8 mouse cellular contexts compared by ENCODE assay signal in the genomic region with DNA sequence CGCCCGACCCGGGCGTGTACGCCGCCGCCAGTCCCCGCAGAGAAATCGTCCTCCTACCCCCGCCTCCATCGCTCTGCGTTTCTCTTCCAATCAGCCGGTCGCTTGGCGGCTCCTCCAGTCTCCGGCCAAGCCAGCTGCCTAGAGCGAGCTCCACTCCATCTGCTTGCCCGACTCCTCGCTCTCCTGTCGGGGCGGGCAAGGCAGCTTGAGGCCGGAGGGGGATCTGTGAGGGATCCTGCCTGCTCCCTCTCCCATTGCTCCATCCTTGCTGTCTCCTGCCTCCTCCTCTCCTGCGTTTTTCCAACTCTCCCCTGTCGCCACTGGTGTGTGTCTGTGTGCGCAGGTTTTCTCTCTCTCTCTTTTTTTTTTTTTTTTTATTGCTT. TPM values are rescaled to one million over a fixed set of nuclear protein-coding genes. Genes with fewer than 3 reads are reported as not detected.
DNase-seq lines count a peak whose midpoint lies in the region; ATAC-seq and TF ChIP-seq lines count a peak whose summit lies in the region.

Gene Ubtf, minus strand, starts transcription at position 333 of the 383 bp plus-strand sequence.

- H3K4me1 ChIP-seq in G1E (ENCODE audit: insufficient read depth, low read depth, low read length), result peaks cover 35% of the 10 kb centered on the region
- peaks cover 26% of the 10 kb centered on the region for H3K4me1 ChIP-seq in forebrain, embryonic 16.5 days (replicated peaks; ENCODE audit: control insufficient read depth, insufficient read depth, low read length)
- peaks cover 7% of the 10 kb centered on the region; the same call in 1 of the 2 replicates for H3K4me1 ChIP-seq in lung, embryonic 14.5 days (ENCODE audit: insufficient read depth)

- peak within 1 kb of the TSS; percentile 89 for H3K4me3 ChIP-seq in G1E (ENCODE audit: low read depth, low read length)
- peak within 1 kb of the TSS; percentile 93 for H3K4me3 ChIP-seq in forebrain, embryonic 16.5 days (replicated peaks; ENCODE audit: low read length)
- peak within 1 kb of the TSS; percentile 98 for H3K4me3 ChIP-seq in lung, embryonic 14.5 days (ENCODE audit: low read depth, low read length)

- under 1% methylated on average over 25 of the region's 25 CpGs for WGBS in forebrain, embryonic 16.5 days
- 0% methylated on average over 25 of the region's 25 CpGs for WGBS in large intestine, adult 2 months
- under 1% methylated on average over 25 of the region's 25 CpGs for WGBS in lung, embryonic 14.5 days

- H3K9ac ChIP-seq in forebrain, embryonic 16.5 days (replicated peaks; ENCODE audit: low read depth, low read length), result peak within 1 kb of the TSS; percentile 99
- H3K9ac ChIP-seq in lung, embryonic 14.5 days, result peak within 1 kb of the TSS; percentile 99

- H3K4me2 ChIP-seq in forebrain, embryonic 16.5 days (ENCODE audit: low read length), result peak within 1 kb of the TSS; percentile 66
- H3K4me2 ChIP-seq in lung, embryonic 14.5 days, result peak within 1 kb of the TSS; percentile 99

- peak; percentile 69 for DNase-seq in G1E (ENCODE audit: low spot score)
- peak; percentile 90 to 93 for DNase-seq in cerebellum, adult 18-20 months
- peak; percentile 85 to 87 for DNase-seq in heart, postnatal 14 days
- no peak for DNase-seq in large intestine, adult 2 months (ENCODE audit: low read depth, low spot score)
- DNase-seq in lung, embryonic 14.5 days, result peak; percentile 85
- DNase-seq in testis, postnatal 10 days (ENCODE audit: low spot score), result peak; percentile 87

- intact Hi-C loops in heart, postnatal 14 days (cut with DNase I), result loop anchor here (10.0 kb wide), 1 partner anchor 235 kb away; the partner anchor contains the start of gene Gpatch8

- H3K9me3 ChIP-seq in G1E (replicated peaks), result no peaks in the 10 kb centered on the region
- H3K9me3 ChIP-seq in forebrain, embryonic 16.5 days (ENCODE audit: control insufficient read depth, low read length), result no peaks in the 10 kb centered on the region
- no peaks in the 10 kb centered on the region for H3K9me3 ChIP-seq in lung, embryonic 14.5 days (ENCODE audit: low read depth, low read length)

- TF ChIP-seq CTCF in G1E (IDR thresholded peaks at IDR 0.05; ENCODE audit: low read depth, low read length), result no peak
- TF ChIP-seq CTCF in lung, embryonic 14.5 days (IDR thresholded peaks at IDR 0.05; ENCODE audit: low read depth), result no peak

- H3K36me3 ChIP-seq in G1E (replicated peaks), result peaks cover 18% of the 10 kb centered on the region
- no peaks in the 10 kb centered on the region for H3K36me3 ChIP-seq in forebrain, embryonic 16.5 days (ENCODE audit: control insufficient read depth, insufficient read depth)
- H3K36me3 ChIP-seq in lung, embryonic 14.5 days (ENCODE audit: insufficient read depth), result peaks cover 15% of the 10 kb centered on the region

- peak within 1 kb of the TSS; percentile 99 for H3K27ac ChIP-seq in forebrain, embryonic 16.5 days (ENCODE audit: low read length)
- peak within 1 kb of the TSS; percentile 99 for H3K27ac ChIP-seq in lung, embryonic 14.5 days (ENCODE audit: low read depth)

- ATAC-seq in G1E (ENCODE audit: extremely low read depth, insufficient number of reproducible peaks, low FRiP score, poor library complexity, severe bottlenecking), result no peak
- peak; percentile 34 for ATAC-seq in forebrain, embryonic 16.5 days
- no peak for ATAC-seq in lung, embryonic 14.5 days (ENCODE audit: insufficient read depth)
- peak; percentile 42 for ATAC-seq in neutrophil, adult 5-6 weeks (ENCODE audit: extremely low read depth, insufficient number of reproducible peaks, low FRiP score, poor library complexity, severe bottlenecking)

- peaks cover 27% of the 10 kb centered on the region for H3K27me3 ChIP-seq in G1E (ENCODE audit: insufficient read depth, low read length)
- no peaks in the 10 kb centered on the region for H3K27me3 ChIP-seq in forebrain, embryonic 16.5 days (replicated peaks; ENCODE audit: control insufficient read depth, insufficient read depth, low read length)
- H3K27me3 ChIP-seq in lung, embryonic 14.5 days (ENCODE audit: insufficient read depth, low read length), result no peaks in the 10 kb centered on the region

RNA-seq across cellular contexts. Expression of gene Ubtf, which starts in this region (rescaled TPM):
- total RNA-seq in G1E (2014; fragmentation: Nextera tagmentation) (69.7 and 74.7 TPM in 2 replicates), G1E (2017) (133 and 151 TPM in 2 replicates)
- polyA plus RNA-seq in G1E (2012), result 179 and 180 TPM in 2 replicates
- polyA plus RNA-seq in forebrain, embryonic 16.5 days (2015; fragmentation: Nextera tagmentation; extraction: Ambion mirVana), result 99.1 and 116 TPM in 2 replicates
- total RNA-seq in heart, postnatal 14 days (2021), result 10 to 100 TPM; 60.1 to 69.7 TPM
- polyA plus RNA-seq in large intestine, adult 2 months (2012; rRNA removed), result 22.0 and 22.5 TPM in 2 replicates
- polyA plus RNA-seq in lung, embryonic 14.5 days (2014; fragmentation: Nextera tagmentation; extraction: Ambion mirVana), result 86.0 and 93.8 TPM in 2 replicates
- total RNA-seq in neutrophil, adult 5-6 weeks (2017), result 169 and 195 TPM in 2 replicates

Comparison
In these comparisons a context has a peak if more than half of its experiments do, and no peak if none do; other contexts are left out.
1. ATAC-seq: peak in forebrain, embryonic 16.5 days (single experiment) and neutrophil, adult 5-6 weeks (single experiment); none in G1E (single experiment) and lung, embryonic 14.5 days (single experiment).
2. Peak in every context shown above with its lines, with median percentiles within 50 percentile points of each other: H3K4me3 ChIP-seq.